Mouse (Mus musculus): Measurements from ENCODE around the gene Zeb2.
"Not testable (repeated sequence)": the region's sequence is repeated elsewhere in the genome, so short reads cannot be mapped to it uniquely, and the experiment has no call there.

Gene Zeb2

DNA sequence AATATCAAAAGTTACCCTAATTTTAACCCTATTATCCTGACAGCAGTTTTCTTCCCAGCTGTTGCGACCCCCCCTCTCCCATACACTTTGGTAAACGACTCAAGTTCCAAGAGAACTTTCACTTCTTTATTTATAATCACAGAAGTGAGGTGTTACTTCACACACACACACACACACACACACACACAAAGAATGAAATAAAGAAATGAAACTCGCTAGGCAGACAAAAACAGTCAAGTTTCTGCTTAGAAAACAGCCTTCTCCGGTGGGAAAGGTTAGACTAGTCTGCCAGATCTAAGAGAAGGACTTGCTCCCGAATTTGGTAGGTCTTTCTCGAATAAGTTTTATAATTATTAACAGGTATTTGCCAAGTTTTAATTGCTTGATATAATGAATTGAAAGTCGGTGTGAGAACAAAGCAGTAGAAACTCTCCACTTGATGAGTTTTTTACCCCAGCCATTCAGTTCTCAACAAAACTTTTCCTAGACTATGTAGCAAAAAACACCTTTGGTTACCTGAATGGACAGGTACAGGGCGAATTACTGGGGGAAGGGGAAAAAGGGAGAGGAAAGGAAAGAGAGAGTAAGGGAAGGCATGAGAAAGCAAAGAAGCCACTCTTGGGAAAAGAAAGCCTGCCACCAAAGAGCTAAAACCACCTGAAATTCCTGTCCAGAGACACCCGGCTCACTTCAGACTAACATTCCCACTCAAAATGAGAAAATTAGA, 5.0 kb downstream of the Zeb2 start:
- DNase-seq (ENCODE audit: low spot score): peak; percentile 49

- DNase-seq (ENCODE audit: low spot score): not testable (repeated sequence)
Observed at GRCm38 (mm10) chr2:45111571-45111970, 5.6 kb downstream of the Zeb2 start.

GRCm38 (mm10) chr2:45110757-45111411, 6.3 kb downstream of the Zeb2 start:
- DNase-seq (ENCODE audit: low spot score): no peak

- DNase-seq (ENCODE audit: low spot score): peak; percentile 58
Observed at GRCm38 (mm10) chr2:45109951-45110756, 7.0 kb downstream of the Zeb2 start.

DNA sequence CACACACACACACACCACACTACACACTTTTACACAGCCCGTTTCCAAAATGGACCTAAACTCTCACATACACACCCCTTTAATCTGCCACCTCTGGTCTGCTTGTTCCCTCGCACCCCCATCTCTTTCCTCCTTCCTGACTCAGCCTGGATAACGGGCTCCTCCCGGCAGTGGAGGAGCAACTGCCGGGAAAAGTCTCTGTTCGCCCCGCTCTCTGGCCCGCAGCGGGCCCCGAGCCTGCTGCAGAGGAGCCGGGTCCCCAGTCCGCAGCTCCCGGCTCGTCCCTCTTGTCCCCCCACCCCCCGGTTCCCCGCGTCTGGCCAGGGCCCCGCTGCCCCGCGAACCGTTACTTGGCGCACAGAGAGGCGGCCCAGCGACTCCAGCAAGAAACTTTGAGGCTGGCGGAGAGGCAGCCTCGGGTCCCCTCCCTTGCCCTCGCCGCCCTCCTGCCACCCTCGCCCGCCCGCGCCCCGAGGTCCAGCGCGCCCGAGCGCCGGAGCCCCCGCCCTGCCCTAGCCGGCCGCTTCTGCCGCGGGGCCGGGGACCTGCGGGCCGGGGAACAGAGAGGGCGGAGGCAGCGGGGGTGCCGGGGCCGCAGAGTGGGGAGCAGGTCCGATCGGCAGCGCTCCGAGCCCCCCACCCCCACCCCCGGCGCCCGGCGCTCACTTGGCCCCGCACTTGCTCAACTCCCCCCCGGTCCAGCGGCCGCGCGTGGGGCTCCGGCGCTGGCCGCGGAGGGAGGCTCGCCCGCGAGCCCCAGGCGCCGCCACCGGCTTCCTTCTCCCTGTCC, 7.8 kb downstream of the Zeb2 start:
- DNase-seq (ENCODE audit: low spot score): no peak

DNA sequence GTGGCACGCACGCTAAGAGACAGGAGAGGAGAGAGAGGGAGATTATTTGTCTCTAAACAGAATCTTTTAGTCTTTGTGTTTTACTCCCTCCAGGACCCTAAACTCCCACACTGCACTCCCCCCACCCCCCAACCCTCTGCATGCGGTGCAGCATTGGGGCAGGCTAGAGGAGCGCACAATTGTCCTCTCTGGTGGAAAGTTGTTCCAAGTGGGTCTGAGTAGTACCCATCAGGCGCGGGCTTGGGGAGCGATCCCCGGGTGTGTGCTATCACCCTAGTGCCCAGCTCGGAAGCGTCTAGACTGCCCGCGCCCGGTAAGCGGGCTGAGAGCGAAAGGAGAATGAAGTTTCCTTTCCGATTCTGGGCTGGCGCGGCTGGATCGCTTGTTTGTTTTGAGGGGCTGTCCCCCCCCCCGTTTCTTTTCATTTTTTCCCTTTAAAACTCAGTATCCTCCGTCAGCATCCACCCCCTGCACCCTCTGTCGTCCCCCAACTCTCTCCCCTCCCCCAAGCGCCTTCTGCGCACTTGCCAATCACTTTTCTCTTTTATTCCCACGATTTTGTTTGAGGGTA, 8.6 kb downstream of the Zeb2 start:
- no peak for DNase-seq (ENCODE audit: low spot score)

- DNase-seq (ENCODE audit: low spot score): no peak
Observed at GRCm38 (mm10) chr2:45107555-45107954, 9.6 kb downstream of the Zeb2 start.

DNA sequence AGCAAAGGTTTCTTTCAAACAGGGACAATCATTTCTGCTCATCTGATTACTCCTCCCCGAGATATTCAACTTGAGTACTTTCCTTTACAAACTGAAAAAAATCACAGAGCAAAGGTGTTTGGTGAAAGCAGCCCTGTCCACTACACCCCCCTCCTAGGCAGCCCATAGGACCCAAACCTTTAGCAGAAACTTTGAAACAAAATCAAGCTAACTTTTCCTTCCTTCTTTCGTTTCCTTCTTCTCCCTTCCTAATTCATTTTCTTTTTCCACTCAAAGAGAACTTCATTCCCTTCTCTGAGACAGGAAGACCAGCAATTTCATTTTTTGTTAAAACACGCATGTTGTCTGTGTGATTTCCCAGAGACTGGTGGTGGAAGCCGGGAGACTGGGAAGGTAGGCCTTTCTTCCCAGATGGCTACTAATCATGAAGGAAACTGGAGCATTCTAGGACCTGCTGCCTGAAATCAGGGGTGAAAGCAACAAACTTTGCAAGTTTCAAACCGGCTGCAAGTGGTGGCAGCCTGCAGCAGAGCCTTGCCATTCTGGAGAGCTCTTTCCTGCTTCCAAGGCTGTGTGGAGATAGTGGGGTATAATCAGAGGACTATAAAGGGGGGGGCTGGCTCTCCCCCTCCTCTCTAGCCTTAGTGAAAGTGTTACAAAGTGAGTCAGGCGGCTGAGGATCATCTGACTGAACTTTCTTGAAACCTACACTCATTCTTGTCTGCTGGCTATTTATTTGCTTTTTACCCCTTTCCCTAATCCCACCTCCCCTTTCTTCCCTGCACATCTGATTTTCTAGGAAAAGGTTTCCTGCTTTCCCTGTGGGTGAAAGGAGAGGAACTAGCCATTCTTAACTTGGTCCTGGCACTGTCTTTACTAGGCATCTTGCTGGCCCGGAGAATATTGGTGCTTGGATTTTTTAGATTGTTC, 11.0 kb downstream of the Zeb2 start:
- no peak for DNase-seq (ENCODE audit: low spot score)

GRCm38 (mm10) chr2:45105281-45105721, 11.9 kb downstream of the Zeb2 start:
- no peak for DNase-seq (ENCODE audit: low spot score)

DNA sequence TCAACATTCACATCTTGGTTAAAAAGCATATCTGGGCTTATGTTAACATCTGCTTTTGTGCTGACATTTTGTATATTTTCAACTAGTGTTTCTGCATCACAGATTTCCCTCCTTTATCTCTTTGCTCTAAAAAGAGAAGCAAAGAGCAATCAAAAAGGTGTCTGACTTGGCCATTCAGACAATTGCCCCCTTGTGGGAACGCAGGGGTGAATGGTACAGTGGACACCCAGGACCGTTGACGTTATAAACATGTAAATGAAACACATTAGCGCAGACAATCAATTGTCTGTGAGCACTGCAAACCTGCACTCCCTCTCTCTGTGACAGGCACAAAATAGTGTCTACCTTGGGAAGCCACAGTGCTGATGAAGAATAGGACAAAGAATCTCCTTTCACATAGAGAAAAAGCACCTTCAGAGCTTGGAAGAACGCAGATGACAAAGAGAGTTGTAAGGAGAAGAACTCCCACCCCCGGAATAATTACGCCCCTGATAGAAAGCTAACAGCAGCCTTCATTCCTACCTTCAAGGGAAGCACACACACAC, 12.6 kb downstream of the Zeb2 start:
- no peak for DNase-seq (ENCODE audit: low spot score)

- DNase-seq (ENCODE audit: low spot score): no peak
Observed at GRCm38 (mm10) chr2:45104066-45104465, 13.1 kb downstream of the Zeb2 start.

- no peak for DNase-seq (ENCODE audit: low spot score)
Observed at GRCm38 (mm10) chr2:45103021-45103983, 13.9 kb downstream of the Zeb2 start.

DNA sequence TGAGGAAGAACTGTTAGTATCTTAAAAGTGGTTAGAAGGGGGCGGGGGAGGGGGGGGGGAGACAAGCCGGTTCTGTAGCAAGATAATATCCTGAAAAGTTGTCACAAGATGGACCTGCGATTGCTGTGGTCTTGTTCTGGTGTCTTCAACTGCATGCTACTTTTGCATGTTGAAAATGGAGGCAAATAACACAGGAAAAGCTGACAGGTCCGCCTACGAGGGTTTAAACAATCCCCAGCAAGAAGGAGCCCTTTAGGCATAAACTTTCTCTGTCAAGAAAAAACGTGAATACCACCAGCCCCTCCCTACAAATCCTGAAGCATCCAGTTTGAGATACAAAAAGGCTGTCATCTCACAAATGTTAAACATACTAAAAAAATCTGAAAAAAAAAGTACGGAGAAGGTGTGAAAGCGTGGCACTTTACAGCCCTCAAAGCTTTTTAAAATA, 15.0 kb downstream of the Zeb2 start:
- DNase-seq (ENCODE audit: low spot score): no peak

- DNase-seq (ENCODE audit: low spot score): no peak
Observed at GRCm38 (mm10) chr2:45101586-45101985, 15.6 kb downstream of the Zeb2 start.

DNA sequence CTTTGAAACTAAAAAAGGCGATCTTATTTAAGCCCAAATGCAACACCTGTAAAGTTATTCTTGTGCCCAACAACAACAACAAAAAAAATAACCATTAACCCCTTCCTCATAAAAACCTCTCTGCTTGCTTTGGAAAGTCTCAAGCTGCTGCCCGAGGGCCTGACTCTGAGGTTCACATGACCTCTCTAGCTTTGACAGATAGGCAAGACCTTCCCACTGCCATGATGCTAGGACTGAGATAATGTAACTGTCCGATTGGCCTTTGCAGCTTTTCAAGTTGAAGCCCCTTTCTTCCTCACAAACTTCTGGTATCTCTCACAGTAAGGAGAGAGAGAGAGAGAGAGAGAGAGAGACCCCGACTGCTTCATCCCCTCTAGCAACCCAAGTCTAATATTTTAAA, 16.2 kb downstream of the Zeb2 start:
- no peak for DNase-seq (ENCODE audit: low spot score)

GRCm38 (mm10) chr2:45100628-45101027, 16.6 kb downstream of the Zeb2 start:
- DNase-seq (ENCODE audit: low spot score): no peak

- no peak for DNase-seq (ENCODE audit: low spot score)
Observed at GRCm38 (mm10) chr2:45100017-45100416, 17.2 kb downstream of the Zeb2 start.

DNA sequence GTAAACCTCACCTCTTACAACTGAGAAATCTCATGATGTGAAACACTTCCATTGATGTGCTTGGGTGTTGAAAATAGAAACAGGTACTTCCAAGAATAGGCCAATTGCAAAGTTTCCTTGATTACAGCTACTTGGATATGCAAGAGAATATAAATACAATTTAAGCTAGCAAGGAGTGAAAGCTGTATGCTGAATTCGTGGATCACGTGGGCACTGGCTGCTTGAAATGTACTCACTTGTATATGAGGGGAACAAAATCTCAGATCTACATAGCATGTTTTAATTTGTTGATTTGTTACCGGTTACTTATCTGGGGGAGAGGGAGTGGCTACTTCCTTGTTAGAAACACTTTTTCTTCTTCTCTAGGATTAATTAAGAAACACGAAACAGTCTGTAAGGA, 18.1 kb downstream of the Zeb2 start:
- DNase-seq (ENCODE audit: low spot score): no peak

- DNase-seq (ENCODE audit: low spot score): no peak
Observed at GRCm38 (mm10) chr2:45097969-45098368, 19.2 kb downstream of the Zeb2 start.
